Mouse (Mus musculus): ENCODE results near the gene B3gnt6.

- no peak for TF ChIP-seq POLR2A (IDR thresholded peaks at IDR 0.05; ENCODE audit: insufficient read length, low read depth)
- no peak for TF ChIP-seq POLR2AphosphoS2 (IDR thresholded peaks at IDR 0.05; ENCODE audit: insufficient read length, low read depth)
- TF ChIP-seq MYOD1 (IDR thresholded peaks at IDR 0.05; ENCODE audit: control insufficient read depth in 1 of 3, insufficient read length in 2 of 3, low read depth in 2 of 3): no peak
- TF ChIP-seq REST (IDR thresholded peaks at IDR 0.05; ENCODE audit: insufficient read depth, insufficient read length): no peak
- TF ChIP-seq SRF (IDR thresholded peaks at IDR 0.05; ENCODE audit: control insufficient read depth, insufficient read length, low read depth): no peak
- no peak for TF ChIP-seq CEBPB (IDR thresholded peaks at IDR 0.05; ENCODE audit: insufficient read depth, poor library complexity, severe bottlenecking)
- TF ChIP-seq USF1 (IDR thresholded peaks at IDR 0.05; ENCODE audit: low read depth): no peak
- TF ChIP-seq TCF3 (IDR thresholded peaks at IDR 0.05; ENCODE audit: insufficient read length, low read depth): no peak
These were observed 24.2 kb downstream of the B3gnt6 start for GRCm38 (mm10) chr7:98174883-98175755.

Measured in myocyte (in vitro differentiated cells).